Mouse (Mus musculus): ENCODE results near the gene Slc6a11.

DNA sequence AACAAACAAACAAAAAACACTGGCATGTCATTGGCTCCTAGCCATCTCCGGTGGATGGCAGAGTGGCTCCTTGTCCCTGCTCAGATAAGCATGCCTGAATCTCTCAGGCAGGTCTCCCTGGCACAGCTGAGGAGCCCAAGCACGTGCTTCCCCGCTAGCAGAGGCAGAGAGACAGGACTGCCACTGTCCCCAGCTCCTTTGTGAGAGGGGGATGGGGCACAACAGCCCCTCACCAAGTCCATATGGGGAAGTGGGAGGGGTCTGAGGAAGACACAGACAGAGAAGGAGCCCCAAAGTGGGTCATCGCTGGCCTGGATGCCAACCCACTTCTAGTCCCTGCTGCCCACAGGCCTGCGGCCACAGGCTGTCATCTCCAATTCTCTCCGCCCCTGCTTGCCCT is 130.6 kb downstream of the Slc6a11 start:
- no peak for TF ChIP-seq CTCF (IDR thresholded peaks at IDR 0.05; ENCODE audit: low read depth)
- TF ChIP-seq EP300 (IDR thresholded peaks at IDR 0.05; ENCODE audit: low read depth): no peak
